Mouse (Mus musculus): ENCODE measurements around the gene Gm10058. TPM values are rescaled to one million over a fixed set of nuclear protein-coding genes. Genes with fewer than 3 reads are reported as not detected.
"Not testable (repeated sequence)": the region's sequence is repeated elsewhere in the genome, so short reads cannot be mapped to it uniquely, and the experiment has no call there.

Gm10058 gene
- not detected in 2 replicates for polyA plus RNA-seq (2014; fragmentation: Nextera tagmentation; extraction: Ambion mirVana)

- not testable (repeated sequence) for H3K4me3 ChIP-seq (ENCODE audit: low read depth, low read length); ATAC-seq (replicated peaks; ENCODE audit: low FRiP score); H3K27me3 ChIP-seq (ENCODE audit: control insufficient read depth, insufficient read depth, low read length); H3K27ac ChIP-seq (ENCODE audit: low read depth, low read length); H3K9me3 ChIP-seq (ENCODE audit: control insufficient read depth, low read length); H3K4me1 ChIP-seq (replicated peaks; ENCODE audit: control insufficient read depth, insufficient read depth, low read length); H3K36me3 ChIP-seq (ENCODE audit: control insufficient read depth, insufficient read depth, low read length); H3K4me2 ChIP-seq (ENCODE audit: low read depth, low read length, severe bottlenecking); H3K9ac ChIP-seq (ENCODE audit: low read length); DNase-seq (ENCODE audit: low spot score)
- no CpG with 5 or more reads among the region's 5 CpGs for WGBS
Measured at GRCm38 (mm10) chrX:27946785-27947184, at the start of gene Gm10058. TSS of gene Gm10058 (minus strand) at chrX:27946885.
